Mouse (Mus musculus) layer of hippocampus, postnatal 25 days (tissue): Measurements from ENCODE around the gene Hivep3. TPM values are rescaled to one million over a fixed set of nuclear protein-coding genes. Genes with fewer than 3 reads are reported as not detected.
A peak's percentile ranks its signal among the peaks of the same experiment; 100 is the strongest.

Experiments used
- DNase-seq, 2 experiments: peaks; one replicate each; pipeline ENCODE4 v3.0.0; 2022; ENCODE audit warnings: mixed read lengths in 2 of 2, low spot score in 1 of 2; ENCODE audit errors: extremely low spot score in 1 of 2
- total RNA-seq, 2 experiments: library from RNA; stranded (reverse); gene quantifications; 2 replicates each; pipeline ENCODE4 v1.2.3; 2021

The Hivep3 gene
- total RNA-seq, 2 experiments from 2014 or later = 37.9 to 57.4 TPM

DNA sequence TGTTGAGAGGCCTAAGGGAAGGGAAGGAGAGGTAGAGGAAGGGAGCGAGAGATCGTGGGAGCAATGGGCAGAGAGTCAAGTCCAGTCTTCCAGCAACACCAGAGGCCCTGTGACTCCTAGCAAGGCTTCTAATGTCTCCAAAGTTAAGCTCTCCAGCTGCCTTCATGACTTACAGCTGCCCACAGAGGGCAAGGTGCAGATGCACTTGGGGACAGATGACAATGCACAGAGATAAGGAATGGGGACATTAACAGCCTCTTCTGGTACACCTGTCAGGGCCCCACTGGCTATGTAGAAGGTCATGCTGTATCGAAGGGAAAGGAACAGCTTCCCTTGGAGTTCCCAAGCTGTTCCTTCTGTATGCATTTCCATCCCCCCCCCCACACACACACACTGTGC, 336.0 kb downstream of the Hivep3 start:
- DNase-seq = no peak

DNA sequence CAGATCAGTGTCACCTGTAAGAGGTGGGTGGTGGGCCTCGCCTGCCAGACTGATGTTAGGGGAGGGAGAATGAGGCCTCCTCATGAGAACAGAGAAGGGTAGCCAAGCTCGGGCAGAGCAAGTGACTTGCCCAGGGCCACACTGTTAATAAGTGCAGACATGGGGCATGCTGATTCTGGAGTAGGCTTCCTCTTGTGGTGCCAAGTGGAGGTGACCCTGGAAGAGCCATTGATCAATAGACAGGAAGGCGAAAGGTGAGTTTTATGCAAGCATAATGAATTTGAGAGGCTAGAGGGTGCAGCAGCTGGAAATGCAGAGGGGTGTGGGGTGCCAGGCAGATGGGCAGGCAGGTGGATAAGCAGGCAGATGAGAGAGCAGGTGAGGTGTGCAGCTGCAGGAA, 337.8 kb downstream of the Hivep3 start:
- DNase-seq = no peak

DNA sequence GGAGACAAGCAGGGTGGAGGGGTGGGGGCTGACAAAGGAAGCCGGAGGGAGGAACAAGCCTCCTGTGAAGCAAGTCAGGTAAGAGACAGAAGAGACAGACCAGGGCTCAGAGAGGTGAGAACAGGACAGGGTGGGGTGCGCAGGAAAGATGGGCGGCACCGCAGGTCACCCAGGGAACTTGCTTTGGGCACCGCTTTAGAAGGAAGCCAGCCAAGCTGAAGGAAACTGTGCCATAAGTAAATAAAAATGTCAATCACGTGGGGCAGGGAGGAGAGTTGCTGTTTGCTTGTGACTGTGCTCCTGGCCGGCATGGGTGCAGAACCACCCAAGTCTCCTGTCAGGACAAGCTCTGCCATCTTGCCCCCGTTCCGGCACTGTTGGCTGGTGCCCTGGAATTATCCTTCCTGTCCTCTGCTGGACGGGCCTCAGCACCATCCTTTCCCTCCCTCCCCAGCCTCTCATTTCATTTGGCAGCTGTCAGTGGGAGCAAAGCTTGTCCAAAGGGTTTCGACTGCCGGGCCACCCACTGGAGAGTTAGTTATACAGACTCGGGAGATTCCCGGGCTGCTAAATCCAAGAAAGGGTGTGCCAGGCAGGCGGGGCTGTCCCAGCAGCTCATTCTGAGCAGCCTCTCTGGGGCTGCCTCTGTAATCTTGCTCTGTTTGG, 338.4 kb downstream of the Hivep3 start:
- no peak for DNase-seq

DNA sequence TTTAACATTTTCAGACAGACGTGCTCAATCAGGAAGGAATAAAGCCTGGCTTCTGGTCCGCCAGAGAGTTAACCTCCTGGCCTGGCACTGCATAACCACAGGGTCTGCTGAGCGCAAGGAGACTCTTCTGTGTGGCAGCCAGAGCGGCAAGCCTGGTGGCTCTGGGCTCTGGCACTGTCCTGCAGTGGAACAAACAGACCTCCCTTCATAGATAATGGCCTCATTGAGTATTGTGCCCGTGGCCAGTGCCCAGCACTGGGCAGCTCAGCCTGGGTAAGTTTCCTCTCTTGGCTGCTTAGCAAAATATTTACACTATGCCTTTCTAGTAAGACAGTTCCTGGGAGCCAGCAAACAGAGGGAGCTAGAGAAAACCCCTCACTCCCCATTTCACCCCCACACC, 340.5 kb downstream of the Hivep3 start:
- DNase-seq = peak in 1 of 2 experiments; percentile 26

DNA sequence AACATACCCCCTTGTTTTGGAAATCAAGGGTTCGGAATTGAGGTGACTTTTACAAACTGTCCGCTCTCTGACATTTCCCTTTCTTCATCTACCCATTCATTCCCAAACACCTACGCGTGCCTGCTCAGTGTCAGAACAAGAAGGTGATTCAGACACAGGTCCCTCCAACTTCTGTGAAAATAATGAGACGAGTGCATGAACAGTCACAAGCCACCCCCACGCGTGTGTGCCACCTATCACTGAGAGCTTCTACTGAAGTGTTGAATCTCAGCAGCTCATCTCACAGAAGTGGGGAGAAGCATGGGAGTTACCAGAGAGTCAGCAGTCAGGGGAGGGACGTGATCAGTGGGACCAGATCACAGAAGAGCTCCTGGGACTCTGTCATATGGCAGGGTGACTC, 343.7 kb downstream of the Hivep3 start:
- DNase-seq = no peak

DNA sequence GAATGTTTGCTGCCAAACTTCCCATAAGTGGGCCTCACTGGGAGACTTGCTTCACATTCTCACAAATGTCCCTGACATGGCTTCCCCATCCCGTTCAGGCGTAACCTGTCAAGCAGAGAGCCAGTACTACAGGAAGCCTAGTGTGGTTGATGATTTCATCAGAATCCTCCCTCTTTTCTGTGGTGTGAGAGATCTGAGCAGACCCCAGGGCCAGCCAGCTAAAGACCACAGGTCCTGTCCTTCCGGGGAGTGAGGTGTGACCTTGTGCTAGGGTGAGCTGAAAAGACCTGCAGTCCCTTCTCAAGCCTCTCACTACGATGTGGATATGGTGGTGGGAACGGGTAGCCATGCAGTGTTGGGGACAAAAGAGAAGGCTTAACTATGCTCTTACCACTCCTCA, 348.9 kb downstream of the Hivep3 start:
- no peak for DNase-seq

DNA sequence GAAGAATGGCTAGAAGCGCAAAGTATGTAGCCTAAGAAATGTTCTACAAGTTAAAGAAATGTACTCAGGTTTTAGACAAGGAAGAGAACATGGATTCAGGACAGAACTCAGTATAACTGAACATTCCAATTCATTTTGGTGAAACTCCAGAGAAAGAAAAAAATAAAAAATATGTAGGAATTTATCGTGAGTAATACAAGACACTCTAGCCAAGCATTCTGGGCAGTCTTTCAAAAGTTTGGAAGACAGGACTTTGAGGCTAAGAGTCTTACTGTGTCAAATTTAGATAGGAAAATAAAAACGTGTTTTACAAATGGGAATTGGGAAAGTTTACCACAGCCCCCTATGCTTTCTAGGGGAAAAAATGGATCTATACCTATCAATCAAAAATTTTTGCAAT, 350.1 kb downstream of the Hivep3 start:
- no peak for DNase-seq

DNA sequence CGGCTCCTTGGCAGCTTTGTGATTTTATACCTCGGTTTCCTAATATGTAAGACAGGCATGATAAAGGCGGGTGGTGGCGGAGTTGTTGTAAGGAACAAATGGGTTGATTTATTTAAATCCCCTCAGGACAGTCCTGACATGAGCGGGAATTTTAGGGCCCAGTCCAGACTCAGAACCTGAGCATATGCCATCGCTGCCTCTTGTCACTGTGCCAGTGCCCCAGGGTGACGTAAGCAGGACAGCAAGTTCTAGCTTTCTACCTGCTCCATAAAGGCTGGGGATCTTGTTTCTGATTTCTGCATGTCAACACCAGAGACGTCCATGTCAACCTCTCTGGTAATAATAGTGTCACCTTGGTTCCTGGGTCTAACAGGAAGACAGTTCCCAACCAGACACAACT, 356.0 kb downstream of the Hivep3 start:
- no peak for DNase-seq

DNA sequence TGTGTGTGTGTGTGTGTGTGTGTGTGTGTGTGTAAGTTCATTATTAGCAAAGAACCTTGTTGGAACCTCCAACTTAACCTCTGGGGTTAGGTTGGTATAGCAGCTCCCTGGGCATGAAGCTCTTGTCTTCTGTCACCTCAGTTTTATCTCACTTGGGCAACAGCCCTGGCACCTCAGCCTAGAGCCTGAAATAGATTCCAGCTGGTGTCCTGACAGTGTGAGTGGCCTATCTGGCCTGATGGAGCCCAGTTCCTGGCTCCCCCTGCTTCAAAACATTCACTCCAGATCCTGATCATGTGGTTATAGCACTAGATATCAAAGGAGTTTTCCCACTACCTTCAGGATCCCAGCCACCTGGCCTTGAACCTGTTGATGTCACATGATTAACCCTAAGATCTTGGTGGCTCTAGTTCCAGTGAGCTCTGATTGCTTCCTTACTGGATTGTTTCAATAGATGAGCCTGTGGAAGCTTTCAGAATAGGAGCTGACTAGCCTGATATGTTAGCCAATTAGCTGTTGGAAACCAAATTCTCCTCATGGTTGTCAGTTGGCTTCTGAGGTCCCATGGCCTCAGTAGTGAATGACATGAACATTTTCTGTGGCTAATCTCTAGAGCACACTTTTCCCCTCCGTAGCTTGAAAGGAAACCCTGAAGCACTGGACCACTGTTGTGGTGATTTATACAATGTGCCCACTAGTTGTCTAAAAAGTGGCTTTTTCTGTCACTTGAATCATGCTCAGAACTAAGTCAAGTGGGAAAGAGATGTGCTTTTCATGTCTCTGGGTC, 358.6 kb downstream of the Hivep3 start:
- no peak for DNase-seq

DNA sequence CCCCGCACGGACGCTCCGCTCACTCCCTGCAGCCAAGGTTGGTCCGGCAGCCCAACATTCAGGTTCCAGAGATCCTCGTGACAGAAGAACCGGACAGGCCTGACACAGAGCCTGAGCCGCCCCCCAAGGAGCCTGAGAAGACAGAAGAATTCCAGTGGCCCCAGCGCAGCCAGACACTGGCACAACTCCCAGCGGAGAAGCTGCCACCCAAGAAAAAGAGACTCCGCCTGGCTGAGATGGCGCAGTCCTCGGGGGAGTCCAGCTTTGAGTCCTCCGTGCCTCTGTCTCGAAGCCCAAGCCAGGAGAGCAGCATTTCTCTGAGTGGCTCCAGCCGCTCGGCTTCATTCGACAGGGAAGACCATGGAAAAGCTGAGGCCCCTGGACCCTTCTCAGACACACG, 363.4 kb downstream of the Hivep3 start:
- DNase-seq = no peak

DNA sequence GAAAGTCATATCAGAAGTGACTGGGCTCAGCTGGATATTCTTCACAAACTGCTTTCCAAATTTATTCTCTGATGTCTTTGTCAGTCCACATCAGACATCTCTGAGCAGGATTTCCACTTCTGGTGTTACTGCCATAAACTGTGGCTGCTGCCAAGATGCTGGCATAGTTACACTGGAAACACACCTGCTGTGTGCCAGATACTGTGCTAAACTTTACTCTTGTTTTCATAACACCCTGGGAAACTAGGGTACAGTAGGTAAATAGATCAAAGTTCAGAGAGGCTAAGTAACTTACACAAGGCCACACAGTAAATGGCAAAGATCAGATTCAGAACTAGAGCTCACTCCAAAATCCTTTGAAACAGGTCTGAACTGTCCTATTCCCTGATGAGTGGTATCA, 367.6 kb downstream of the Hivep3 start:
- DNase-seq = no peak

DNA sequence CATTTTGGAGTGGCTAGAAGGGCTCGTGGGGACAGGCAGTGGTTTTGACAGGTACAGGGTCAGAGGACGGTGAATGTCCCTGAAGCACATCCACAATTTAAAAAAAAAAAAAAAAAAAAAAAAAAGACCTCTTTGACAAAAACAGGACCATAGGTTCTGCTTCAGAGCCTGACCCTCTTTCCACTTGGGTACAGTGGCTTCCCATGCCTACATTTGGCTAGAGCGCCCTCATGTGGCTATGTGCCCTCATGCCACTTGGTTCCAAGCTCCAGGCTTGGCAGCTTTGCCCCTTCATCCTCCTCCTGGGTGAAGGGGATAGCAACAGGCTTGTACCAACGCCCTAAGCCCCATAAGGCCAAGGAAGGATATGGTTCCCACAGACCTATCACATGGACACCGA, 371.0 kb downstream of the Hivep3 start:
- peak; percentile 69 to 91 for DNase-seq

DNA sequence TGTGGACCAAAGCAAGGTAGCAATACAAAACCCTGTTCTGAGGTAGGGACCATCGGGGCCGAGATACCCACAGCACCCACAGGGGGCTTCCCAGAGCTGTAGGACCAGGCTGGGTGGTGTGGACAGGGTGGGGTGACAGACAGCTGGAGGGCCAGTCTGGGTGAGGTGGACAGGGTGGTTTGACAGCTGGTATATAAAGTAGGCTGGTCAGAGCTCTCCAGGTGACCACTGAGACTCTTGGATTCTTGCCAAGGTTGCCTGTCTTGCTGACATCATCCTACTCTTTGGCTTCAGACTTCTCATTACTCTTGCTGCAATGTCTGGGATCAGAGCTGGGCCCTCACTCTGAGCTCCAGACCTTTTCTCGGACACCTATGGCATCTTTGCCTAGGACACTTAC, 372.8 kb downstream of the Hivep3 start:
- no peak for DNase-seq

DNA sequence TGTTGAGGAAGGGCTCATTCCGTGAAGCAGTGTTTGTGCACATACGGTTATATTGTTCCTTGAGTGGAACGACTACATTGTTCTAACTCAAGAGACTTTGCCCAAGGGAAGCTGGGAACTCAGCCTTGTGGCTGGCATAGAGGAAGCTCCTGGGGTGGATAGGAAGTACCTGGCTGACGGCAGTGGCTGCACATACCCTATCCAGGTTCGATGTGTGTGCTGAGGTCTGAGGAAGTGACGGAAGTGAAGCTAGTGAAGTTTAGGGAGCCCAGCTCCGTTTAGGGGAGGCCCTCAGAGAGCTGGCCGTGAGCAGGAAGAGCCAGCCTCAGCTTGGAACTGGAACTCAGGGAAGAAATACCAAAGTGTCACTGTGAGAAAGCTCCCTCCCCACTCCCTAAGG, 374.2 kb downstream of the Hivep3 start:
- no peak for DNase-seq

DNA sequence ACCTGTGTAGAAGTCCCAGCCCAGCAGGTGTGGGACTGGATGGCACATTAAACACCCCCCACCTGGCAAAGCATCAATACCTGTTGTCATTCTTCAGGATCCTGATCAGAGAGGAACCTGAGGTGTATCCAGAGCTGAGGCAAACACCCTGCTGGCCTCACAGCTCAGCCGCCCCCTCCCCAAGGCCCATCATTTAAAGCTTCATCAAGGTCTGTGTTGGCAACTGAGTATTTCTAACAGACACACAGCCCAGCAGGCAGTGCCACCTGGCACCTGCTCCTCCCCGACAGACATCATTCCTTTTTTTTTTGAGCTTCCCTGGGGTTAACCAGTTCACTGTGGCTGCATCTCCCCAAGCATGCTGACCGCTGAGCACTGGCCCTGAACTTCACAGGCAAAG, 381.9 kb downstream of the Hivep3 start:
- DNase-seq = no peak

DNA sequence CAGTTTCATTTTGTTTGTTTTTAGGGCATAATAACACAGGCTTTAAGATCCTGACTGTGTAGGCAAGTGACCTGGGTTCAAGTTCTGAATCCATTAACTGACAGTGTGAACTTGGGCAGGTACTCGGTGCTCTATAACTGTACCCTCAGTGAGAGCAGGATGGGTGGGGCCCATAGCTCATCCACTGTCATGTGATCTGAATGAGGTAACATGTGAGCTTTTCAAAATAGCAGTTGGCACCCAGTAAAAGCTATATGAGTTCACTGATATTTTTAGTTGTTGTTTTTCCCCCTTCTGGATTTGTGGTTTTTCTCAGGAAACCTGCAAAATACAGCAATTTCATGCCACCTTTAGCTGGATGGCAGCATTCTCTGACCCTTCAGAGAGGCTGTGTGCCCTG, 382.7 kb downstream of the Hivep3 start:
- no peak for DNase-seq

DNA sequence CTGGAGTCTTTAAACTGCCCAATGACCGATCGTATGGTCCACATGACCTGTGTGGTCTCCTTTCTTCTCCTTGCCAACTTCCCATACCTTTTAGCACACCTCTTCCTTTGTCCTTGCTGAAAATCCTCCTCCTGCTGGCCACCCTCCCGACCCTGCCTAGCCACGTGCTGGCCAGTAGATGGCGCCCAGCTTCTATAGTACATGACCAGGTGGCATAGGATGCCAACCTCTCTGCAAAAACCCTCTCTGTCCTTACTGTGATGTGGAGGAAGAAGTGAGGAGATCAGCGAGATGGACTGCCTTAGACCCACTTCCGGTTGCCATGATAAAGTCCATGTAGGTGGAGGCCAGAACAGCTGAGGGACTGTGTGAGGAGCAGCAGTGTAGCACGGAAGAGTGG, 386.7 kb downstream of the Hivep3 start:
- peak in 1 of 2 experiments; percentile 63 for DNase-seq

DNA sequence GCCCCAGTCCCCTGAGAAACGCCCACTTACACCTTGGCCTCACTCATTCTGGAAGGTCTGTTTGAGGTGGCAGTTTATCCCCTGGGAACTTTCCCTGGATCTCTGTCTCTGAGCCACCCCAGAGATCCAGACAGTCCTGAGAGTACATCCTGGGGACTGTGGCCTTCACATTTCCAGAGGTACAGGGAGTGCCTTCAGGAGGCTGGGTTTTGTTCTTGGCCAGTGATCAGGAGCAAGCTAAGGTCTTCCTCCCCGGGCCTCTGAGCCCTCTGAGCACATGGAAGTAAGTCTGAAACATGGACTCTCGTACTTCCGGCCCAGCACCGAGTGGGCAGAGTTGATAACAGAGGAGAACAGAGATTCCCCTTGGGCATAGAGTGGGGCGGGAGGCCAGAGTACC, 391.1 kb downstream of the Hivep3 start:
- no peak for DNase-seq

DNA sequence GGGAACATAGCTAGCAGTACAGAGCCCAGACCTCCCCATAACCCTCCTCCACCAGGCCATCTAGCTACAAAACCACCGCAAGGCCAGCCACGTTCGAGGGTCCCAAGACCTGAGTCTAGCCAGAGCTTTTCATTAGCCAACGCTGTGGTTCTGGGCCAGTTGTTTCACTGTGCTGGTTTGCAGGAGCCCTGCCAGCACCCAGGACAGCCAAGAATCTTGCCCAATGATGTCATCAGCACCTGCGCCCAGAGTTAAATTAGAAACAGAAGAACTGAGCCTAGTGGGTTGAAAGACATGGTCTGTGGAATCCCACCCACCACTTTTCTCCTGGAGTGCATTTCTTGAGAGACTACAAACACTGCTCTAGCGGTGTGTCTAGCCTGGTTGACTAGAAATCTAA, 392.5 kb downstream of the Hivep3 start:
- no peak for DNase-seq

DNA sequence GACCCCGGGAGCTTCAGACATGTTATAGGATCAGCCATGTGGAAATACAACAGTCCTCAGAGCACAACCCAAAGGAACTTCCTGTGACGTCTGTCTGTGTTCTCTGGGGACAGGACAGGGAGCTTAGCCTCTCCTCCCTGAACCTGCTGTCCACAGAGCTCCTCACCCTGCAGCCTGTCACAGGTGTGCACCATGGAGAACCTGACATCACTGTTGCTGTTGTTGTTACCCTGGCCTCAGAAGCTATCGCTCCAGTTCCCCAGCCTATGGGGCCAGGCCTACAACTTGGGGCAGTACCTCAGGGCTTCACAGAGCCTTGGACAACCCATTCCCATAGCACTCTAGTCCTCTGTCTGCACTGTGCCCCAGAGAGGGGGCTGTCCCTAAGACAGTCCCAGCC, 393.7 kb downstream of the Hivep3 start:
- DNase-seq = no peak

DNA sequence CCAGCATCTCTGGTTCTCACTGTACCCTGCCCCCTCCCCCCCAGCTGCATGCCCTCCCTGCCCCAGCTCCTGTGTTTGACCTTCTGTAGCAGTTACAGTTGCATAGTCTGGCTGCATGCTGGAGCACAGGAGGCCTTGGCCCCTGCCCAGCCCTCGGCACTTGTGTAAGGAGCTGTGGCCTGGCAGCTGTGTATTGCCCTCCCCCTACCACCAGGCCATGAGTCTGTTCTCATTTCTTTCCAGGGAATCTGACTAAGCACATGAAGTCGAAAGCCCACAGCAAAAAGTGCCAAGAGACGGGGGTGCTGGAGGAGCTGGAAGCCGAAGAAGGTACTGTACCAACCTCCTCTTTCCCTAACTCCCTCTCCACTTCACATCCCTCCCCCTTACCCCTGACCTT, 394.4 kb downstream of the Hivep3 start:
- DNase-seq = no peak

DNA sequence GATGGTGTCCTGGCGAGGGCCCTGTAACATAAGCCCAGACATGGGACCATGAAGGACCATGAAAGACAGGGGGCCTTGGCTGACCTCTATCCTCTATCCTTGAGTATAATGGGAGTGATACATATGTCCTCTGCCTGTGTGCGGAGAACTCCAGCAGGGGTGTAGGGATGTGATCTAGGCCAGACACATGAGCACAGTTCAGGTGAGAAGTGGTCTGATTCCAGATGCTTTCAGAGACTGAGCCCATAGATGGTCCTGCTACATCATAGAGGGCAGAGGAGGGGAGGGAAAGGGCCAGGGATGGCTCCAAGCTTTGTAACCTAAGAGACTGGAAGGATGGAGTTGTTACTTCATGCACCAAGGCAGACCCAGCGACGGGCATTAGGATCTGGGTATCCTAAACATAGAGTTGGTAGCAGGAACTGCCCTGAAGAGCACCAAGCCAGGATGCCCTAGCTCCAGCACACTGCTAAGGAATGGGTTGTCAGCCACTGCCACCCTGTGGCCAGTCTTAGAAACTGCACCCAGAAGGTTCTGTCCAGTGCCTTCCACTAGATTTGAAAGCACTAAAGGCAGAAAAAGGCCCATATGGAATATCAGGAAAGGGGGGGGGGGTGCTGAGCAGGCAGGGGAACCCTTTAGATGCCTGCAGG, 395.8 kb downstream of the Hivep3 start:
- peak in 1 of 2 experiments; percentile 61 for DNase-seq
